In the genomic region with DNA sequence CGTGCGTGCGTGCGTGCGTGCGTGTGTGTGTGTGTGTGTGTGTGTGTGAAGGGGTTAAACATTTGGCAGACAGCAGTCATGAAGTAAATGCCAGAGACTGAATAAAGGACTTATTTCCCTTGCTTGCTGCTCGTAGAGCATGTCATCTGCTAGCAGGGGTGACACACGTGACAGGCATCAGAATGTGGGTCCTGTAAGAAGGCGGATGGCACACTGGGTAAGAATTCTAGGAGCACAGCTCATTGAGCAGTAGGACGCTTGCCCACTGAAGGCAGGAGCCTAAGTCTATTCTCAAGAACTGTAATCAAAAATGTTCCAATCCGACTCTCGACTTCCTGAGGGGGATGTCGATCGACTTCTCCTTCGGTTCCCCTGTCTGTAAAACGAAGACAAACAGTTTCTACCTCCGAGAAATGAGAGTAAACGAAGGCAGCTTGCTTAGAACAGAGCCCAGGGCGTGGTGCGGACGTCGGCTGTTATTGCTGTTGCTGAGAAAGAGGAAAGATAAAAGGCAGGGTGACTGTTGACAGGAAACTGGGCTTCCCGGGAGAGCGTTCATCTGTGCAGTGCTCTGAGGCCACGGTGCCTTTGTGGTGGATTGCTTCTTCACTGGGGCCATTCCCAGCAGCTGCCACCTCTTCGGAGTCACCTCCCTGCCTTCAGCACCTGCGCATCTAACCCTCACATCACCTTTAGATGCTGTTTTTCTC, we compare ENCODE assay signal across 9 mouse cellular contexts.
A peak's percentile ranks its signal among the peaks of the same experiment; 100 is the strongest.
DNase-seq lines count a peak whose midpoint lies in the region; ATAC-seq and TF ChIP-seq lines count a peak whose summit lies in the region.
"Had no signal": no experiment of that assay in that cellular context is flagged by ENCODE, and none has a peak within 500 bp of the region (broad histone marks: within the 10 kb centered on the region; RNA-seq: fewer than 3 reads in every experiment).

No protein-coding gene starts in this region.

- 0 out of 2 replicates have a peak overlapping the region, but pooled peaks have one; percentile 16 for H3K27ac ChIP-seq in gastrocnemius, adult 2 months
- peak overlapping the region; percentile 80 for H3K27ac ChIP-seq in bone marrow, adult 2 months (ENCODE audit: control insufficient read depth, insufficient read depth, low read depth, low read length, poor library complexity)
- peak overlapping the region; percentile 50 for H3K27ac ChIP-seq in liver, embryonic 16.5 days (ENCODE audit: low read length)
- H3K27ac ChIP-seq: limb, embryonic 15.5 days had no signal

- intact Hi-C loops in gastrocnemius, adult 2 months (cut with DNase I) = no loop called here
- intact Hi-C loops in gastrocnemius, postnatal 36 days (cut with DNase I) = no loop called here

- peak overlapping the region; percentile 22; the same call in 1 of the 2 replicates for H3K4me3 ChIP-seq in gastrocnemius, adult 2 months
- H3K4me3 ChIP-seq in bone marrow, adult 2 months (replicated peaks; ENCODE audit: control insufficient read depth, low read depth, low read length) = peak overlapping the region; percentile 8
- no peak overlapping the region for H3K4me3 ChIP-seq in liver, embryonic 16.5 days (ENCODE audit: low read depth, low read length)
- H3K4me3 ChIP-seq: limb, embryonic 15.5 days had no signal

- no peak for DNase-seq in gastrocnemius, adult 2 months
- no peak for DNase-seq in gastrocnemius, adult 8-10 months (ENCODE audit: low spot score in 2 of 2)
- peak; percentile 12 to 14 for DNase-seq in spleen, postnatal 14 days (ENCODE audit: low spot score in 2 of 2)
- no peak for DNase-seq in right cerebral cortex, postnatal 36 days (ENCODE audit: low spot score in 2 of 2)
- DNase-seq in embryo, embryonic 10.5 days (ENCODE audit: low spot score) = no peak
- no peak for DNase-seq in gastrocnemius, postnatal 36 days

- H3K36me3 ChIP-seq in liver, embryonic 16.5 days (ENCODE audit: control insufficient read depth, insufficient read depth) = no peaks in the 10 kb centered on the region
- H3K36me3 ChIP-seq: limb, embryonic 15.5 days had no signal

- H3K4me2 ChIP-seq in liver, embryonic 16.5 days (ENCODE audit: low read depth, low read length) = peak overlapping the region; percentile 44
- H3K4me2 ChIP-seq: limb, embryonic 15.5 days had no signal

- no peaks in the 10 kb centered on the region for H3K27me3 ChIP-seq in liver, embryonic 16.5 days (ENCODE audit: control insufficient read depth, insufficient read depth, low read depth, low read length)
- H3K27me3 ChIP-seq: limb, embryonic 15.5 days had no signal

- H3K9ac ChIP-seq in liver, embryonic 16.5 days (ENCODE audit: low read depth, low read length) = no peak overlapping the region
- H3K9ac ChIP-seq: limb, embryonic 15.5 days had no signal

- H3K9me3 ChIP-seq in liver, embryonic 16.5 days (replicated peaks; ENCODE audit: control insufficient read depth, low read length) = no peaks in the 10 kb centered on the region
- H3K9me3 ChIP-seq: limb, embryonic 15.5 days had no signal

- ATAC-seq in liver, embryonic 16.5 days (ENCODE audit: low read depth) = peak; percentile 65

- TF ChIP-seq CTCF in gastrocnemius, adult 2 months (IDR thresholded peaks at IDR 0.05) = no peak
- no peak for TF ChIP-seq CTCF in bone marrow, adult 2 months (IDR thresholded peaks at IDR 0.05; ENCODE audit: control insufficient read depth, insufficient read depth, low read length)

- 31% methylated on average over 27 of the region's 27 CpGs for WGBS in bone marrow, adult 2 months
- 34% methylated on average over 27 of the region's 27 CpGs for WGBS in liver, embryonic 16.5 days (ENCODE audit: insufficient replicate concordance)

- TF ChIP-seq POLR2A in bone marrow, adult 2 months (IDR thresholded peaks at IDR 0.05; ENCODE audit: borderline replicate concordance, control insufficient read depth, low read depth, low read length) = 0 out of 2 replicates have a peak, but pooled peaks have one; percentile 6

- peaks cover 6% of the 10 kb centered on the region; the same call in 1 of the 2 replicates for H3K4me1 ChIP-seq in bone marrow, adult 2 months (ENCODE audit: control insufficient read depth, insufficient read depth, low read length)
- H3K4me1 ChIP-seq in liver, embryonic 16.5 days (ENCODE audit: control insufficient read depth, low read depth, low read length) = peaks cover 12% of the 10 kb centered on the region

Comparison
In these comparisons a context has a peak if more than half of its experiments do, and no peak if none do; other contexts are left out.
1. DNase-seq: peak in spleen, postnatal 14 days (2 of 2); none in gastrocnemius, adult 2 months (single experiment), gastrocnemius, adult 8-10 months (0 of 2), right cerebral cortex, postnatal 36 days (0 of 2), embryo, embryonic 10.5 days (single experiment) and gastrocnemius, postnatal 36 days (0 of 2).
2. H3K27ac ChIP-seq: peak in every context shown above with its lines; median percentile 80 in bone marrow, adult 2 months; 50 in liver, embryonic 16.5 days; 16 in gastrocnemius, adult 2 months.